Mouse (Mus musculus) left cerebral cortex, adult 18-20 months (tissue): ENCODE data around the gene H2al1h. TPM values are rescaled to one million over a fixed set of nuclear protein-coding genes. Genes with fewer than 3 reads are reported as not detected.

Source experiments
- total RNA-seq, 2 experiments: library from RNA; stranded (reverse); gene quantifications; 2 replicates each; pipeline ENCODE4 v1.2.3; 2021

H2al1h gene
- total RNA-seq, 2 experiments from 2014 or later: not detected

Other genes with a start within 250 kb of the H2al1h start
- gene H2al1a, start 22.2 kb upstream of the H2al1h start, total RNA-seq: not detected
- gene H2al1b, start 19.1 kb upstream of the H2al1h start, total RNA-seq: not detected
- gene H2al1c, start 15.8 kb upstream of the H2al1h start, total RNA-seq: not detected
- gene H2al1d, start 12.7 kb upstream of the H2al1h start, total RNA-seq: not detected
- gene H2al1e, start 9.6 kb upstream of the H2al1h start, total RNA-seq: not detected
- gene H2al1f, start 6.3 kb upstream of the H2al1h start, total RNA-seq: not detected
- not detected for gene H2al1g, start 3.2 kb upstream of the H2al1h start, total RNA-seq
- gene H2al1i, start 3.2 kb downstream of the H2al1h start, total RNA-seq: not detected
- gene H2al1j, start 6.3 kb downstream of the H2al1h start, total RNA-seq: not detected